Mouse (Mus musculus): ENCODE measurements around the gene D330020A13Rik.

GRCm38 (mm10) chr6:120263608-120264007 is 30.6 kb upstream of the D330020A13Rik start:
- TF ChIP-seq CTCF (IDR thresholded peaks at IDR 0.05; ENCODE audit: low read depth) (no peak), EP300 (optimal IDR thresholded peaks at IDR 0.05) (no peak)
